Mouse (Mus musculus) T-helper 17 cell (primary cell): Measurements from ENCODE around the gene Hddc3.

ENCODE experiments used
- in situ Hi-C, 2 experiments: fragments of 300-600 bp; cut with MboI, MseI; formaldehyde crosslinking; loops; 1 replicate in 1 of 2; 2 replicates in 1 of 2; pipeline ENCODE4 v1.15.1; 2025; ENCODE audit warnings: high pct_unique_total_duplicates in 2 of 2

Hddc3 gene

DNA sequence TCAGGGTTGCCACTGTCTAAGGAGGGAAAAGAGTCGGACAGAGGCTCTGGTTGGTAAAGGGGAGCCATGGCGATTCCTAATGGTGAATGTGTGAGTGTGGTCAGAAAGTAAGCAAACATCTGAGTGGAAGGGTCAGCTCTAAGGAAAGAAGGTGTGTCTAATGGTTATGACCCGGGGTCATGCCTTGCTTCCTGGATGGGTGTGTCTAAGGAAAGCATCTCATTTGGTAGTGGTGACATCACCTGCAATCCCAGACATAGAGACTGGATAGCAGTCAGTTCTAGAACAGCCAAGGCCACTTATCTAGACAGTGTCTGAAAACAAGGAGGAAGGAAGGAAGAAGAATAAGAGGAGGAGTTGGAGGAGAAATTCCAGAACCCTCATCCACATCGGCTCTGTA, 8.1 kb upstream of the Hddc3 start:
- in situ Hi-C loops, result loop anchor here (5.0 kb wide), 1 partner anchor 42 kb away; no protein-coding TSS in a partner anchor

DNA sequence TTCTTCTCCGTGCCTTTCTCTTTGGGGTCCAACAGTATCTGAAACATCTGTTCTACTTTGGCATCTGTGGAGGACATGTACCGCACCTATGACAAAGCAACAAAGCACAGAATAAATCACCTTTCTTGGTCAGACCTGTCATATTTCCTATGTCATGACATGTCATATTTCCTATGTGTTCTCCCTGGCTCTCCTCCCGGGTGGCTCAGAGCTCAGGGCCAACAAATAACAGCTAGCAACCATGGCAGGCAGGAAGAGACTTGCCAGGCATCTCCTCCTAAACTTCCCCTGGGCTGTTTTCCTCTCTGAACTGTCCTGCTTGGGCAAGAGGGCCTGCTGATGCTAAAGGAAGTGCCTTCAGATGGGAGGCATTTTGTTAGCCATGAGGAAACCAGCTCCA, 6.0 kb upstream of the Hddc3 start:
- in situ Hi-C loops, result loop anchor here (5.0 kb wide), 1 partner anchor 40 kb away; no protein-coding TSS in a partner anchor

DNA sequence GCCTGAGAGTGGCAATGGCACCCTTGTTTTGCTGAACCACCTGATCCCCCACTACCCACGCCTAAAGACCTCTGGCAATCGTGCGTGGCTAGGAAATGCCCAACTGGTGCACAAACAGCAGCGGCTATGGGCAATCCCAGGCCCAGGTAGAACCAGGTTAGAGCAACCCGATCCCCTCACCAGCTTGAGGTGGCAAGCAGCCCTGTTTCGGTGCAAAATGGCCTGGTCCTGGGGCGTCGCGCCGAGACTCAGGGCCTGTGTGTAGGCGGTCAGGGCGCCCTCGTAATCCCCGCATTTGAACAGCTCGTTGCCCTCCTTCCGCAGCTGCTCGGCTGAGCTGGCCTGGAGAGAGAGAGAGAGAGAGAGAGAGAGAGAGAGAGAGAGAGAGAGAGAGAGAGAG, 3.5 kb upstream of the Hddc3 start:
- in situ Hi-C loops, result loop anchor here (5.0 kb wide), 1 partner anchor 38 kb away; no protein-coding TSS in a partner anchor

DNA sequence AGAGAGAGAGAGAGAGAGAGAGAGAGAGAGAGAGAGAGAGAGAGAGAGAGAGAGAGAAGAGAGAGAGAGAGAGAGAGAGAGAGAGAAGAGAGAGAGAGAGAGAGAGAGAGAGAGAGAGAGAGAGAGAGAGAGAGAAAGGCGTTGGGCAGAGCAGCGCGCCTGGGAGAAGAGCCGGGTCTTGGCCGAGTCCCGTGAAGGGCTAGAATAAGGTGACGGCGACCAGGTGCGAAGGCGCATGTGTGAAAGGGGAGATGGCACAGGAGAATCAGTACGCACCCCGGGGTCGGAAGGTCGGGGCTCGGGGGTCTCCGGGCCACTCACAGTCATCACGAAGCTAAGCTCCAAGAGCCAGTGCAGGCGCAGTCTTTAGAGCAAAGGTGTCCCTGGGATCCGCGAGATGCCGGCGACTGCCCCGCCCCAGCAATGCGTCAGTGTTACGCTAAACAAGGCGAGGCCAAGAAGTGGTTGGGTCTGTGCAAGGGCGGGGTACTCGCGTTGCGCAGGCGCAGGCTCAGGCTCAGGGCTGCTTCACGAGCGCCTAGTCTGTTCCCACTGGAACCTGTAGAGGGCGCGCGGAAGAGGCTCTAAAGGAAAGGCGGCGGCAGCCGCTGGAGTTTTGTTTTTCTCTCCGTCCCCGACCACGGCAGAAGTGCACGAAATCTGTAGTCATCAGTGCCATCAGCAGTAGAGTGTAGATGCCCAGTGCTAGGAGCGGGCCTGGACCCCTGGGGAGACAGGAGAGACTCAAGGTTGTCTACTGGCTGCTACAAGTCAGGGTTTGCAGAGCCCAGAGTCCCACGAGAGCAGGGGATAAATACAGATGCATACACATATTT, 2.9 kb upstream of the Hddc3 start:
- in situ Hi-C loops, result loop anchor here (5.0 kb wide), 1 partner anchor 37 kb away; no protein-coding TSS in a partner anchor

DNA sequence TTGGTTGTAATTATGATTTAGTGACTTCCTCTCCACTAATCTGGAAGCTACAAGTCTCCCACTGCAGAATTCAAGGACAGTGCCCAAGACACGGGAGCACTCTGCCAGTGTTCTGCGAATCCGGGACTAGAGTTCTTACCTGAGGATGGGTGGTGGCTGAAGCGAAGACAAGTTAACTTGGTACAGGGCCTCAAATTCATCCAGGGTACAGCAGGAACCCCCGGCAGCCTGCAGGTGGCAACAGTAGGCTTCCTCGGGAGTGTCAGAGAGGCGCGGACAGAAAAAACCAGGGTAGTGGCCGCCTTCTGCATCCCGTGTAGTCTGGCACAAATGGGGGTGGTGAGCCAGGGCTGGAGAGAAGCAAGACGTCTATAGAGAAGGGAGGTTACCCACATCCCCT, 2.1 kb upstream of the Hddc3 start, which contains the start of gene Unc45a:
Gene Unc45a (minus strand): TSS at position 213 of the 400 bp plus-strand sequence.
- in situ Hi-C loops, result no loop called here

DNA sequence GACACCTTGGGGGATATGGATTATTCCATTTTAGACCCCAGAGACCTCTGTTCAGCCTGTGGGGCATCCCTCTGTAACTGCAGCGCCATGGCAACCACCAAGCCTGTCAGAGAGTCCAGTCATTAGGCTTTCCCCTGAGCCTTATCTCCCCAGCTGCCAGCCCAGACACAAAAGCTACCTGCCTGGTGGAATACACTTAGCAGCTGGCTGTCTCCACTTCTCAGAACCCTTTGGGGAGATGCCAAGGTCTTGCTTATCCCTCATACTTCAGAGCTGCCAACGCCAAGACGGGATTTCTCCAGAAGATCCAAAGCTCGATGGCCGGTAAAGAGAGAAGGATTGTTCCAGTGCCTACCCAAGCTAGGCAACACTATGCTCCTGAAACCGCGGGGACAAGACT, 1.1 kb upstream of the Hddc3 start:
- in situ Hi-C loops, result no loop called here

DNA sequence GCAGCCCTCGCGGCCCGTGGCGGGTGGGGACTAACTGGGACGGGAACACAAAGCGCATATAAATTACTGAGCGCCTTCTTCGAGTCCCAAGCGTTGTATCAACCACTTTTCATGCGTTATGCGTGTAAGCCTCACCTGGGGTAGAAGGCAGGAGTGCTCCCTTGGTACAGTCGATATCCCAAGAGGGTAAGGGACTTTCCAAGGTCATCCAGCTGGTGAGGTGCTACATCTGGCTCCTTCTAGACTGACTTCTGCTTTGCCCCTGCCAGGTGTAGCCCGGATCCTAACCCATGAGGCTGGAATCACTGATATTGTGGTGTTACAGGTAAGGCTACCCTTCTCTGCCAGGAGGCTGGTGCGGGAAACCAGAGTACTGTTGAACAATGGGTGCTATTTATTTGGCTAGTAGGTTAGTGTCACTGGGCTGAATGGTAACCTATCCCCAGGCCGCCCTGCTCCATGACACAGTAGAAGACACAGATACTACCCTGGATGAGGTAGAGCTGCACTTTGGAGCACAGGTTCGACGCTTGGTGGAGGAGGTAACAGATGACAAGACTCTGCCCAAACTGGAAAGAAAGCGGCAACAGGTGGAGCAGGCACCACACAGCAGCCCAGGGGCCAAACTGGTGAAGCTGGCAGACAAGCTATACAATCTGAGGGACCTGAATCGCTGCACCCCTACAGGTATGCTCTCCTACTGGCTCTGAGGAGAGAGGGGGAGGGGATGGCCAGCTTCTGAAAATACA, 540 bp downstream of the Hddc3 start:
- in situ Hi-C loops, result no loop called here

DNA sequence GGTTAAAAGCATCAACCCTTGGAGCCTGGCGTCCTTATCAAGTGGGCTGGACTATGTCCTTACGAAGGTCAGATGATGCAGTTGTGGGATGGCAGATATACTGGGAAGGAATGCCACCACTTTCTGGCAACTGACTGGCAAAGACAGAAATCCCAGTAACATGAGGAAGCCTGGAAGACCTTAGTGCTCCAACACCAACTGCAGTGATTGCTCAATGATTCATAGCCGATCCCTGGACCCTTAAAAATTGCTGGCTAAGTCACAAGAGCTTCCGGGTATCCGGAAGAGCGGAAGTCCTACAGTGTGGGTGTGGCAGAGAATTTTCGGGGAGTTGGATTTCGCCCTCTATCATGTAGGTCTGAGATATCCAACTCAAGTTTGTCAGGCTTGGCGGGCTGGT, 3.3 kb downstream of the Hddc3 start:
- in situ Hi-C loops, result no loop called here

DNA sequence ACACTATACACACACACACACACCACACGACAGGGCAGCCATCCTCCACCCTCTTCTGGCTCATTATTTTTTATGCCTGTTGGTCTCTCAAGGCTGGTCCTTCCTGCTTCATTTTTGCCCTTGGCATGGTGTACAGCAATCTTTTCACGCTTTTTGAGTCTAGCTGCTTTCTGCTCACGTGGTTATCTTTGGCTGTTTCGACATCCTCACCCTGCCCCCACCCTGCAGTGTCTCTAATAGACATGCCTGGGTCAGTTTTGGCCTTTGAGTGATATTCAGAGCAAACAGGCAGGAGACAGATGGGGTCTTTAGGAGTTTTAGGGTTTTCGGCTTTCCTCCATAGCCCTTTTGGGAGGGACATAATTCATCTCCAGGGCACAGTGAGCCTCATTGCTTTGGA, 3.9 kb downstream of the Hddc3 start:
- in situ Hi-C loops, result no loop called here

DNA sequence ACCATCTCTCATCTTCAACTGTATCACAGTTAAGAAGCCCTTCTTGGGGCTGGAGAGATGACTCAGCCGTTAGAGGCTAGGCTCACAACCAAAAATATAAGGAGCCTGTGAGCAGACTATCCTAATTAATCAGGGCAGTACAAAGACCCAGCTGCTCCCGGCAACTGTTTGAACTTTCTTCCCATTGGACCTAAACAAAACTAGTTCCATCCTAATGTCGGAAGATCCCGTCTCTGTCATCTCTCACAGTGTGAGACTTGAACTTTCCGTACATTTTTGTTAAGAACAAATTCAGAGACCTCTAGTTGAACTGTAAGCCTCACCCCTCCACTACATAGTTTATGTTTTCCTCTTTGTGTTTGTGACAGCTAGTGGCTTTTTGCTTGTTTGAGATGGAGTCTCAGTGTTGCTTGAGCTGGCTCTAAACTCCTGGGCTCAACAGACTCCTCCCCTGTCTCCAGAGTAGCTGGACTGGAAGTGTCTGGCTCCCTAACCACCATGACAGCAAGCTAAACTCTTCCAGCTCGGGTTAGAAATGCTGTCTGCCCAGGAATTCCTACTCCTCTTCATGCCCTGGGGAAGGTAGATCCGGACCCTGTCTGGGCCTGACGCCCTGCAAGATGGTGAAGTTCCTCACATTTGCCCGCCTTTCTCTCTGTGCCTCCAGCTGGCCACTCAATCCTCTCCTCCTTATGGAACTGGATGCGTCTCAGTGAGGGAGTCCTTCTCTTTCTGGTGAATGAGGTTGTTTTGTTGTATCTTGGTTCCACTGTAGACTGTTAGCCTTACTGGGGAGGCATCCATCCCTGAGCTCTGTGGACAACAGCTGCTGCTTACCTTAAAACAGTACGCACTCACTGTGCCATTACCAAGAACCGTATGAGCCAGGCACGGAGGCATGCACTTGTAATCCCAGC, 5.0 kb downstream of the Hddc3 start:
- in situ Hi-C loops, result no loop called here

DNA sequence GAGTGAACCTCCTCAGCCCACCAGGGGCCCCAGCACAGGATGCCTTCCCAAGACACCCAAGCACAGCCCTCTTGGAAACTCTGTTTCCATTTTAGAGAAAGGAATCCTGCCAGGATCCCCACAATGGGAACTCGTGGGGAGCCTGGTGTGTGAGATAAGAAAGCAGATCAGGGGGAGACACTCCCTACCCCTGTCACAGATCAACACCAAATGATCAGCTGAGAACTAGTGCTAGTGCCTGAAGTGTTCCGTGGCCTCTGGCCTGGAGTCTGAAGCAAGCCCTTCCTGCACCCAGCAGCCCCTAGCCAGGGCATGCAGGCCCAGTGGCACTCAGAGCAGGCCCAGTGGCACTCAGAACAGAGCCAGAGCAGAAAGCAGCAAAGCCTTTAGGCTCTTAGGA, 7.9 kb downstream of the Hddc3 start:
- in situ Hi-C loops, result no loop called here

DNA sequence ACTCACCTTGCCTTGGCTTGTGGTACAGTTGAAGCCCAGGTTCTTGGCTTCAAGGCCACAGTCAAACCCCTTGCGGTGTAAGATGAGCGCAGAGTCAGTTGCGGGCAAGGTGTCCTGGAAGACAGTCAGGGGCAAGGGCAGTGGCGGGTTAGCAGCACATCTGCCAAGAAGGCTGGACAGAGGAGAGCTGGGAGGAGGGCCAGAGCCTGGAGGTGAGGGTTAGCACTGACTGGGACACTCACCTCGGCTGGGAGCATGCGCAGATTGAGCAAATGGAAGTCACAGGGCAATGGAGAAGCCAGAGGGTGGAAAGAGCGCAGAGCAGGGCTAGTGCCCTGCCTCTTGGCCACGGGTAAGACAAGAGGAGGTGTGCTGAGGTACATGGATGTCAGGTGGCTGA, 10.0 kb downstream of the Hddc3 start:
- in situ Hi-C loops, result no loop called here

DNA sequence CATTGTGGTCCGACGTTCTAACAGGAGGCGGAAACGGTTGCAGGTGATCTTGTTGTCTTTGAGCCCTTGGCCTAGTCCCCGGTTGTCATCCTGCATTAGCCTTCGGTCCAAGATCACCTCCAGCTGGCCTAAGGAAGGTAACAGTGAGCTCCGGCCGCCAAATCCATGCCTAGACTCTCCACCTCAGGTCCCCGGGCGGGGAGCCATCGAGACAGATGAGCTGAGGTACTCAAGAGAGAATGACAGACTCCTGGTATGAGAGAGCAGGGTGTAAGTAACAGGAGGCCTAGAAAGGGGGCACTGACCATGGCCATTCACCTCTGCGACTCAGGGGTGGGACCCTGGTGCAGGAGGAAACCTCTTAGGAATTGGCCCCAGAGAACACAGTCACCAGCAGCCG, 13.4 kb downstream of the Hddc3 start:
- in situ Hi-C loops, result no loop called here

DNA sequence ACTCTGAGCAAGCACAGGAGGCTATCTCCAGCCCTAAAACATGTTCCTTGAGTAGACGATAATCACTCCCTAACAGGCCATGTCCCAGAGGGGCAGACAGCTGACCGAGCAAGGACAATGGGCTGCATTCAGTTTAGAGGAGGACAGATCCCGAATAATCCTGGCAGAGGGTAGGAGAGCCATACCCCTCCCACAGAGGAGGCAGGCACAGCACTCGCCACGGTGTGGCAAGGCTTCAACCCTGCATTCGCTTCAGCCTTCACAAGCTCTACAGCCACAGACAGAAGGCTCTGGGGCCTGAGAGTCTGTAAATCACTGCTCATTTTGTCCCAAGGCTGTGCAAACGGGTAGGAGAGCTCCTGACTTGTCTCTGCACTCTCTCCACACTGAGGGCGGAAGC, 14.3 kb downstream of the Hddc3 start:
- in situ Hi-C loops, result no loop called here

DNA sequence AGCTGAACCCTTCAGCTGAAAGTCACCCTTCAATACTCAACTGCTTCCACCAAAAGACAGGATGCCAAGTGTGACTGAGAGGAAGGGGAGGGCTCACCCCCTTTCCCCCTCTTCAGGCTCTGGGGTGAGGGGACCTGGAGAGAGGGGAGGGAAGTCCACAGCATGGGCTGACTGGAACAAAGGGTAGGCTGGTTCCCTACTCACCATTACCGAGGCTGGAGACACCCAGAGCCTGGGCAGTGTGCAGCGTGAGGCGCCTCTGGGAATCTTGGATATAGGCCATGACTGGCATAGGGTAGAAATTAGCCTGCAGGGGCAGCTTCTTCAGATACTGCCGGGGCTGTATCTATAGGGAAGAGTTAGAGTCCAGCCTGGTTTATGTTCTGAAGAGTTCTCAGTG, 15.1 kb downstream of the Hddc3 start:
- in situ Hi-C loops, result no loop called here

DNA sequence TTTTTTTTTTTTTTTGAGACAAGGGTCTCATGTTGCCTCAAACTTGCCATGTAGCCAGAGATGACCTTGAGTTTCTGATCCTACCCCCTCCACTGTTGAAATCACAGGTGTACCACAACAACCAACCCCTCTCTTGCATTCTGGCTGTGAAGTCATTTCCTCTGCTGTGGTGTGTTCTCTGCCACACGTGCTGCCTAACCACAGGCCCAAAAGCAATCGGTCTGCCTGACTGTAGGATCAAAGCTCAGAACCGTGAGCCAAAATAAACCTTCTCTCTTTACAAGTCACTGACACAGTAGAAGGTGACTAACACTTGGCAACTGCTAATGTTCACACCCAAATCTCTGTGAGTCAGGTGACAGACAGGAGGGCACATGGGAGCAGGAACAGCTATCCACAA, 17.5 kb downstream of the Hddc3 start:
- in situ Hi-C loops, result loop anchor here in 1 of 2 experiments (5.0 kb wide), 1 partner anchor 952 kb away; no protein-coding TSS in a partner anchor

DNA sequence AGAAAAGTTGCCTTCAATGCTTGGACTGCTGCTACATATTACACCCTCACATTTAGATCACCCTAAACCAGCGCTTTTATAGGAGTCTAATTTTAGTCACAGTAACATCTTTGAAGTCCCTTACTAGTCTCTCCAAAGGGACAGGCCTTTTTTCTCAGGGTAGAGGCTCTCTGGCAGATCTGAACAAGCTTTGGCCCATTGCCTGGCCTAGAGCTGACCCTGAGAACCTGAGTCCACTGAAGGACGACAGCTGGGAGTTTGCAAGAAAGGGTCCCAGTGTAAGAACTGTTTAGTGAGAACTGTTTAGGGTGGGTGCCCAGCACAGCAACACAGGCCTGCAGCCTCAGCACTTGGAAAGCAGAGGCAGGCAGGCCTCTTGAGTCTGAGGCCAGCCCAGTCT, 22.9 kb downstream of the Hddc3 start:
- in situ Hi-C loops, result no loop called here

DNA sequence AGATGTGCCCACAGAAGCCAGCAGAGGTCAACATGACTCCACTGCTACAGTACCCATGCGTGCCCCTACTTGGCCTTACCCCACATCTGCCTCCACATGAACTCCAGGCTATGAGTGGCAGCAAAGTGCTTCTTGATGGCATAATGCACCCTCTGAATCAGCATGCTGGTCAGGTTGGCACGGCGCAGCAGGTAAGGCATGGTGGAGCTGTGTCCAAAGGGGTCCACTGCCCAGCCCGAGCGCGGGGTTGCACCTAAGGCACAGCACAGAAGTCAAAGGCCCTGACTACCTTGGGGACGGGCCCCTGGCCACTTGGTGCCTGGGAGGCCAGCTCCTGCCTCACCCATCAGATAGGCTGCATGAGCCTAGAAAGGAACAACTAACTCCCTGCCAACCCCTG, 24.3 kb downstream of the Hddc3 start:
- in situ Hi-C loops, result no loop called here

DNA sequence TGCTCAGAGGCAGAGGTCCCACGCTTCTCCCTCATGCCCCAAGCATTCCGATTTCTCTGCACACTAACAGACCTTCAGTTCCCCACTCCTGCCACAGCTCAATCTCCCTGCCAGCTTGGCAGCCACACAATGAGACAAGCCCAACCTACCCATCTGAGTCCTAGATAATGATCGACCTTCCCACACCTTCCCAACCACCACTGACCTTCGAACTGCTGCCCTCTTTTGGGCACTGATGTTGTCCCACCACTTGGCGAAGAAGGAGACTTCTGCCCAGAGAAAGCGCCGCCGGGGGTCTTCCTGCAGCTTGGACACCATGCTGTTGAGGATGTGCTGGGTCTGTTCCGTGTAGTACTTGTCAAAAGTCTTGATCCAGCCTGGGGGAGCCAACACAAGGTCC, 25.1 kb downstream of the Hddc3 start:
- in situ Hi-C loops, result no loop called here

DNA sequence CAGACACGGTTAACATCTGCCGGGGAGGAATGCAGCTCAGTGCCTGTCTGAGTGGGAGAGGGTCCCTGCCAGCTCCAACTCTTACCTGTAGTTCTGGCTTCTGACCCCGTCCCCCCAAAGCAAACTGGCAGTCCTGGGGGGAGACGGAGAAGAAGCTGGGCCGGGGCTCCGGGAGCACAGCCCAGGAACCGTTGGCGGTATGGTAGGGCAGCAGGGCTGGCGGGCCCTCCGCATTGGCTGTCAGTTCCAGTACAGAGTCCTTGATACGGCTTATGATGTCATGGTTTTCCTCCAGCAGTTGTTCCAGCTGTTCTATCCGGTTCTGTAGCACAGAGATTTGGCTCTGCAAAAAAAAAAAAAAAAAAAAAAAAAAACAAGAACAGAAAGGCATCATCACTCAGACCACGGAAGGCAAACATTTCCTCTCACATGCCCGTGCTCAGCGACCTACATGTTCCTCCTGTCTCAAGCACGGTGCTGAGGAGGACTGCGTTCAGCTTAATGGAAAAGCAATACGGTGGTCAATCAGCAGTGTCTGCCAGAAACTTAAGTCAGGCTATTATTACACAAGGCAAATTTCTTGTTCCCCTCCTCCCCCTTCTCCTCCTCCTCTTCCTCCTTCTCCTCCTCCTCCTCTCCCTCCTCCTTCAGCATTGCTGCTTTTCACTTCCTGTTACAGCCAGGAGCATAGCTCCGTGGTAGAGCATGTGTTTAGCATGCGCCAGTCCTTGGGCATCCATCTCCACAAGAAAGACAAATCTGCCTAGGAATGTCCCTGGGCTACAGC, 25.9 kb downstream of the Hddc3 start:
- in situ Hi-C loops, result no loop called here

DNA sequence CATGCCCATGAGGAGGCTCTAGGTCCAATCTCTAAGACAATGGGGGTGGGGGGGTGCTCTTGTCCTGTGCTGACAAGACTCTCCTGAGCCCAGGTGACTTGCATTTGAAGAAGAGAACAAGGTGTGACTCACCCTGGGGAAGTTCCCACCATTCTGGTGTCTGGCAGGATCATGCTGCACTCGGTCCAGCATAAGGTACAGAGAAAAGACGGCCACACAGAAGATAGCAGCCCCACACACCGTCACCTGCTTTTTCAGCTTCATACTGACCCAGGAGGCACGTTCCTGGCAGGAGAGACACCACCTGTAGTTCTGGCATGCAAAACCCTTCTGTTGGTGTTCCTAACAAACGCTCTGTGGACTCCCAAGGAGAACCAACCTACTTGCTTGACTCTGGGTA, 26.6 kb downstream of the Hddc3 start:
- in situ Hi-C loops, result no loop called here
